ENCODE assay signal across 8 mouse cellular contexts in the genomic region with DNA sequence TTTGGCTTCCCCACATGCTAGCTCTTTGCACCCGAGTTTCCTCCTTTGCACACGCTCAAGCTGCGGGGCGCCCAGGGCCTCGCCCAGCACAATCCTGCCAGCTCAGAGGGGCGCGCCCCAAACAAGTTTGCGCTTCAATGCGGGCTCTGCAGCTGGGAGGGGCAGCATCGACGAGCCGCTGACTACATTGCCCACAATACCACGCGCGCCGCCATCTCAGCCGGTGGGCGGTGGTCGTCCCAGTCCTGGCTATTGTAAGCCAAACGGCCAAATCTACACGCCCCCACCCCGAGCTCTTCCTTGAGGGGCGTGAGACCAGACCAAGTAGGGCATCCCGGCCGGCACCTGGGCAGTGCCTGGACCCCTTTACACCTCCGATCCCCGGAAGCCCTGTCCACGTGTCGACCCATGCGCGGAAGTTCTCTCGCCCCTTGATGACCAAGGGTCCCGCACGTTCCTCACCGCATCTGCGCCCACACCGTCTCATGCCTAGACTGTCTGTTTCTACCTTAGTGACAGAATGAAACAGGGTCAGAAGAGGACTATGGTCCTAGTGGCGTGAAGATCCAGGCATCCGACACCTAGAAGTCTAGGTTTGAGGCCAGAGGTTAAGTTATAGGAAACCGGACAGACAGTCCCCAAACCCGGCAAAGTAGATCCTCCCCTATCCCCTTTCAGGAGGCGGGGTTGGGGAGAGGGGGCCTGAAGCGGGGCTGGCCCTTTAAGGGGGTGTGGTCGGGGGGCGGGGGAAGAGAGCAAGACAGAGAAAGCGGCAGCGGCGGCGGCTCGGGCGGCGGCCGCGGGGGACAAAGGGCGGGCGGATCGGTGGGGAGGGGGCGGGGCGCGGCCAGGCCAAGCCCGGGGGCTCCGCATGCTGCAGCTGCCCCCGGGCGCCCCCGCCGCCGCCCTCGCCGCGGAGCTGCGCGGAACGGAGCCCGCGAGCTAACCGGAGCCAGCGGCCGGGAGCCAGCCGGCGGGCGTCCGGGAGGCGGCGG. TPM values are rescaled to one million over a fixed set of nuclear protein-coding genes. Genes with fewer than 3 reads are reported as not detected.
DNase-seq lines count a peak whose midpoint lies in the region; ATAC-seq and TF ChIP-seq lines count a peak whose summit lies in the region.

A gene (plus strand): TSS at position 758 of the 995 bp plus-strand sequence.

- peaks cover 86% of the 10 kb centered on the region for H3K4me1 ChIP-seq in G1E (ENCODE audit: insufficient read depth, low read depth, low read length)
- peaks cover 55% of the 10 kb centered on the region for H3K4me1 ChIP-seq in forebrain, embryonic 15.5 days
- H3K4me1 ChIP-seq in lung, postnatal 0 days (ENCODE audit: insufficient read depth, low read depth, low read length), result peaks cover 18% of the 10 kb centered on the region

- H3K9me3 ChIP-seq in G1E (replicated peaks), result no peaks in the 10 kb centered on the region
- no peaks in the 10 kb centered on the region for H3K9me3 ChIP-seq in forebrain, embryonic 15.5 days
- no peaks in the 10 kb centered on the region for H3K9me3 ChIP-seq in lung, postnatal 0 days (ENCODE audit: low read length)

- peak within 1 kb of the TSS; percentile 82 for H3K4me2 ChIP-seq in forebrain, embryonic 15.5 days (replicated peaks)
- peak within 1 kb of the TSS; percentile 88 for H3K4me2 ChIP-seq in lung, postnatal 0 days (replicated peaks; ENCODE audit: low read depth, low read length)

- ATAC-seq in G1E (ENCODE audit: extremely low read depth, insufficient number of reproducible peaks, low FRiP score, poor library complexity, severe bottlenecking), result peak; percentile 36; the same call in 1 of the 2 replicates
- ATAC-seq in forebrain, embryonic 15.5 days (replicated peaks), result peak; percentile 72
- peak; percentile 60 for ATAC-seq in lung, postnatal 0 days

- TF ChIP-seq CTCF in G1E (IDR thresholded peaks at IDR 0.05; ENCODE audit: low read depth, low read length), result no peak
- TF ChIP-seq CTCF in layer of hippocampus, adult 2 months (conservative IDR thresholded peaks at IDR 0.05), result no peak
- no peak for TF ChIP-seq CTCF in lung, postnatal 0 days (IDR thresholded peaks at IDR 0.05)

- TF ChIP-seq EP300 in lung, postnatal 0 days (IDR thresholded peaks at IDR 0.05), result no peak

- peak within 1 kb of the TSS; percentile 95 for H3K27ac ChIP-seq in forebrain, embryonic 15.5 days (replicated peaks)
- peak within 1 kb of the TSS; percentile 88 for H3K27ac ChIP-seq in layer of hippocampus, adult 2 months
- peak within 1 kb of the TSS; percentile 78 for H3K27ac ChIP-seq in lung, postnatal 0 days (ENCODE audit: low read length)

- H3K27me3 ChIP-seq in G1E (ENCODE audit: insufficient read depth, low read length), result no peaks in the 10 kb centered on the region
- peaks cover 3% of the 10 kb centered on the region for H3K27me3 ChIP-seq in forebrain, embryonic 15.5 days
- H3K27me3 ChIP-seq in lung, postnatal 0 days (replicated peaks; ENCODE audit: insufficient read depth, low read length), result no peaks in the 10 kb centered on the region

- intact Hi-C loops in heart, postnatal 14 days (cut with DNase I), result no loop called here

- under 1% methylated on average over 65 of the region's 84 CpGs for WGBS in forebrain, embryonic 15.5 days
- WGBS in lung, postnatal 0 days, result under 1% methylated on average over 66 of the region's 84 CpGs

- peaks cover 37% of the 10 kb centered on the region for H3K36me3 ChIP-seq in G1E (replicated peaks)
- H3K36me3 ChIP-seq in forebrain, embryonic 15.5 days, result peaks cover 15% of the 10 kb centered on the region
- H3K36me3 ChIP-seq in lung, postnatal 0 days (ENCODE audit: insufficient read depth, low read length), result no peaks in the 10 kb centered on the region

- H3K9ac ChIP-seq in forebrain, embryonic 15.5 days (replicated peaks), result peak within 1 kb of the TSS; percentile 67
- H3K9ac ChIP-seq in lung, postnatal 0 days (replicated peaks; ENCODE audit: low read depth), result peak within 1 kb of the TSS; percentile 52

- DNase-seq in G1E (ENCODE audit: low spot score), result peak; percentile 78
- DNase-seq in c-Kit-positive CD71-negative TER-119-negative erythroid progenitor cells, embryonic 14.5 days (ENCODE audit: low read depth), result peak; percentile 84
- DNase-seq in heart, postnatal 14 days, result peak; percentile 83 to 85
- DNase-seq in layer of hippocampus, adult 2 months (ENCODE audit: low spot score in 2 of 2), result peak; percentile 66 to 74
- peak; percentile 89 for DNase-seq in lung, postnatal 0 days (ENCODE audit: low spot score)
- DNase-seq in retina, embryonic 14.5 days (ENCODE audit: low spot score), result peak; percentile 85
- peak; percentile 73 for DNase-seq in urinary bladder, adult 2 months (ENCODE audit: low spot score)

- peak within 1 kb of the TSS; percentile 80 for H3K4me3 ChIP-seq in G1E (ENCODE audit: low read depth, low read length)
- peak within 1 kb of the TSS; percentile 61 for H3K4me3 ChIP-seq in forebrain, embryonic 15.5 days
- H3K4me3 ChIP-seq in layer of hippocampus, adult 2 months, result peak within 1 kb of the TSS; percentile 93
- H3K4me3 ChIP-seq in lung, postnatal 0 days (ENCODE audit: low read depth, low read length), result peak within 1 kb of the TSS; percentile 64

RNA-seq across cellular contexts. Expression of the gene that starts here (rescaled TPM):
- total RNA-seq in G1E (2014; fragmentation: Nextera tagmentation), result 74.0 and 111 TPM in 2 replicates
- 141 and 168 TPM in 2 replicates for total RNA-seq in G1E (2017)
- polyA plus RNA-seq in G1E (2012), result 281 and 350 TPM in 2 replicates
- polyA plus RNA-seq in forebrain, embryonic 15.5 days (2015; fragmentation: Nextera tagmentation; extraction: Ambion mirVana), result 263 and 289 TPM in 2 replicates
- 100 to 1,000 TPM in 1 of 2 experiments, 10 to 100 TPM in 1; 89.8 to 120 TPM for total RNA-seq in heart, postnatal 14 days (2021)
- total RNA-seq in layer of hippocampus, adult 2 months (2021), result 10 to 100 TPM; 68.2 to 71.4 TPM
- 60.5 and 62.7 TPM in 2 replicates for polyA plus RNA-seq in lung, postnatal 0 days (2015; fragmentation: Nextera tagmentation; extraction: Ambion mirVana)
- 100 and 132 TPM in 2 replicates for polyA plus RNA-seq in urinary bladder, adult 2 months (2012; rRNA removed)

Comparison
In these comparisons a context has a peak if more than half of its experiments do, and no peak if none do; other contexts are left out.
1. Peak in every context shown above with its lines: DNase-seq, ATAC-seq, H3K4me3 ChIP-seq and H3K27ac ChIP-seq.